Mouse (Mus musculus): ENCODE data around the gene Smim5.
"Not testable (repeated sequence)": the region's sequence is repeated elsewhere in the genome, so short reads cannot be mapped to it uniquely, and the experiment has no call there.

The Smim5 gene

GRCm38 (mm10) chr11:115899486-115900266, at the start of gene Smim5:
Gene Smim5, plus strand, starts transcription at chr11:115899966.
- DNase-seq (ENCODE audit: low spot score): peak; percentile 94

- no peak for DNase-seq (ENCODE audit: low spot score)
Measured at GRCm38 (mm10) chr11:115854674-115855073, 45.1 kb upstream of the Smim5 start.

GRCm38 (mm10) chr11:115857146-115857545, 42.6 kb upstream of the Smim5 start:
- DNase-seq (ENCODE audit: low spot score): not testable (repeated sequence)

- no peak for DNase-seq (ENCODE audit: low spot score)
Measured at GRCm38 (mm10) chr11:115857936-115858335, 41.8 kb upstream of the Smim5 start.

- DNase-seq (ENCODE audit: low spot score): no peak
Measured at GRCm38 (mm10) chr11:115858354-115858753, 41.4 kb upstream of the Smim5 start, which contains the start of gene Myo15b. Gene Myo15b, plus strand, starts transcription at chr11:115858406.

- peak; percentile 23 for DNase-seq (ENCODE audit: low spot score)
Measured at GRCm38 (mm10) chr11:115859143-115859945, 40.4 kb upstream of the Smim5 start.

- no peak for DNase-seq (ENCODE audit: low spot score)
Measured at GRCm38 (mm10) chr11:115863895-115864294, 35.9 kb upstream of the Smim5 start.

GRCm38 (mm10) chr11:115869393-115869792, 30.4 kb upstream of the Smim5 start:
- no peak for DNase-seq (ENCODE audit: low spot score)

- no peak for DNase-seq (ENCODE audit: low spot score)
Measured at GRCm38 (mm10) chr11:115872437-115872836, 27.3 kb upstream of the Smim5 start.

GRCm38 (mm10) chr11:115875935-115876334, 23.8 kb upstream of the Smim5 start:
- no peak for DNase-seq (ENCODE audit: low spot score)

GRCm38 (mm10) chr11:115876438-115876837, 23.3 kb upstream of the Smim5 start:
- no peak for DNase-seq (ENCODE audit: low spot score)

GRCm38 (mm10) chr11:115877174-115877755, 22.5 kb upstream of the Smim5 start:
- no peak for DNase-seq (ENCODE audit: low spot score)

- no peak for DNase-seq (ENCODE audit: low spot score)
Measured at GRCm38 (mm10) chr11:115878071-115878470, 21.7 kb upstream of the Smim5 start.

- DNase-seq (ENCODE audit: low spot score): peak; percentile 64
Measured at GRCm38 (mm10) chr11:115881002-115881401, 18.8 kb upstream of the Smim5 start.

- no peak for DNase-seq (ENCODE audit: low spot score)
Measured at GRCm38 (mm10) chr11:115883251-115883650, 16.5 kb upstream of the Smim5 start.

- no peak for DNase-seq (ENCODE audit: low spot score)
Measured at GRCm38 (mm10) chr11:115884361-115884760, 15.4 kb upstream of the Smim5 start.

GRCm38 (mm10) chr11:115885281-115885680, 14.5 kb upstream of the Smim5 start:
- DNase-seq (ENCODE audit: low spot score): no peak

- no peak for DNase-seq (ENCODE audit: low spot score)
Measured at GRCm38 (mm10) chr11:115886446-115886845, 13.3 kb upstream of the Smim5 start.

GRCm38 (mm10) chr11:115888020-115888419, 11.7 kb upstream of the Smim5 start:
- no peak for DNase-seq (ENCODE audit: low spot score)

GRCm38 (mm10) chr11:115889159-115889558, 10.6 kb upstream of the Smim5 start:
- no peak for DNase-seq (ENCODE audit: low spot score)

GRCm38 (mm10) chr11:115892213-115892612, 7.6 kb upstream of the Smim5 start:
- no peak for DNase-seq (ENCODE audit: low spot score)

- no peak for DNase-seq (ENCODE audit: low spot score)
Measured at GRCm38 (mm10) chr11:115893071-115893470, 6.7 kb upstream of the Smim5 start.

Measured in adipocyte (in vitro differentiated cells).